Mouse (Mus musculus) intestine, postnatal 0 days (tissue): ENCODE data around the gene Zyg11a. TPM values are rescaled to one million over a fixed set of nuclear protein-coding genes. Genes with fewer than 3 reads are reported as not detected.

Source experiments
- ATAC-seq: fragments of 200-750 bp; cut with Nextera tagmentation; 2 replicates; pipeline ENCODE4 v1.8.0; 2017; ENCODE audit warnings: mild to moderate bottlenecking, moderate TSS enrichment, moderate library complexity
- H3K27ac ChIP-seq: fragments of 300-500 bp; sonication (generic); 2 replicates; pipeline ENCODE4 v1.5.1; 2014; ENCODE audit warnings: mild to moderate bottlenecking, low read depth, low read length, moderate library complexity
- H3K27me3 ChIP-seq: fragments of 300-500 bp; sonication (generic); replicated peaks from 2 replicates; pipeline ENCODE4 v1.6.1; 2014; ENCODE audit warnings: low read length, mixed read lengths; ENCODE audit not compliant: control insufficient read depth, insufficient read depth
- H3K36me3 ChIP-seq: fragments of 300-500 bp; sonication (generic); 2 replicates; pipeline ENCODE4 v1.6.1; 2014; ENCODE audit warnings: mild to moderate bottlenecking, moderate library complexity; ENCODE audit not compliant: control insufficient read depth, insufficient read depth
- H3K4me1 ChIP-seq: fragments of 300-500 bp; sonication (generic); replicated peaks from 2 replicates; pipeline ENCODE4 v1.6.1; 2014; ENCODE audit warnings: antibody characterized with exemption, low read length, mixed read lengths; ENCODE audit not compliant: control insufficient read depth, insufficient read depth
- H3K4me2 ChIP-seq: fragments of 300-500 bp; sonication (generic); replicated peaks from 2 replicates; pipeline ENCODE4 v1.6.1; 2014; ENCODE audit warnings: low read depth, mild to moderate bottlenecking, moderate library complexity
- H3K4me3 ChIP-seq: fragments of 300-500 bp; sonication (generic); 2 replicates; pipeline ENCODE4 v1.5.1; 2014; ENCODE audit warnings: low read depth, low read length
- H3K9ac ChIP-seq: fragments of 300-500 bp; sonication (generic); 2 replicates; pipeline ENCODE4 v1.6.1; 2014; ENCODE audit warnings: mild to moderate bottlenecking, low read depth, low read length
- H3K9me3 ChIP-seq: fragments of 300-500 bp; sonication (generic); 2 replicates; pipeline ENCODE4 v1.6.1; 2016; ENCODE audit warnings: mixed run types; ENCODE audit not compliant: control insufficient read depth
- CTCF ChIP-seq: sonication (generic); IDR thresholded peaks from 2 replicates; pipeline ENCODE4 v1.5.1; 2016; ENCODE audit warnings: low read depth, mild to moderate bottlenecking, control low read depth, antibody characterized with exemption, moderate library complexity
- WGBS: fragments of 180-500 bp; shearing (Covaris S2); extraction: QIAGEN DNeasy Blood & Tissue Kit; methylation state at CpG from one replicate; pipeline ENCODE4 v1.1.7; 2014; 5-methylcytosine and 5-hydroxymethylcytosine counted together
- polyA plus RNA-seq: library from polyadenylated mRNA; unstranded; fragments of >200 nt; fragmentation: Nextera tagmentation; extraction: Ambion mirVana; gene quantifications from 2 replicates; pipeline ENCODE4 v1.2.1, GENCODE M21; 2015

Gene Zyg11a
- polyA plus RNA-seq, 1 experiment from 2014 or later, result 0.18 TPM

DNA sequence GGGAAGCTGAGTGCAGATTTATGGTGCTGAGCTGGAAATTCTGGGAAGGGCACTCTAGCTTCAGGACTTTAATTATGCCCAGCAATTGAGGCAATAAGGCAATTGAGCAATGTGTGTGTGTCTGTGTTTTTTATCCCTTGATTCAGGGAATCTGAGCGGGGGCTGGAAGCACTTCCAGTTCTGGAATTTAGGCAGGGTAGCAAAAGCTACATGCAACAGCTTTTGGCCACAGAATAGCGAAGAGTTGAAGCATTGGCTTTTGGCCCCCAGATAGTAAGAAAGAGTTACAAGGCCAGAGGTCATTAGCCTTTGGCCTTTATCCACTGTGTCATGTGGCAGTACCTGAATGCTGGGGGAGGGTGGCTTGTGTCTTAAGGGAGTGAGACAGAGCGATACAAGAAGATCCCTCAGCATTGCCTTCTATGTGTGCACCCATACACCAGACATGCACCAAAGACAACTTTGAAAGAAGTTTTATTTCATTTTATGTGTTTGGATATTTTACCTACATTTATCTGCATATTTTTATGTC lies 7.6 kb upstream of the Zyg11a start:
- 50% methylated on average over 3 of the region's 3 CpGs for WGBS
- H3K27me3 ChIP-seq, result no peaks in the 10 kb centered on the region
- no peaks in the 10 kb centered on the region for H3K36me3 ChIP-seq
- H3K9me3 ChIP-seq, result no peaks in the 10 kb centered on the region
- peak; percentile 73 for ATAC-seq
- peak overlapping the region; percentile 54; the same call in 1 of the 2 replicates for H3K27ac ChIP-seq
- 0 out of 2 replicates have a peak, but pooled peaks cover 5% of the 10 kb centered on the region for H3K4me1 ChIP-seq
- TF ChIP-seq CTCF, result no peak
- H3K9ac ChIP-seq, result no peak overlapping the region
- H3K4me2 ChIP-seq, result no peak overlapping the region
- H3K4me3 ChIP-seq, result no peak overlapping the region

DNA sequence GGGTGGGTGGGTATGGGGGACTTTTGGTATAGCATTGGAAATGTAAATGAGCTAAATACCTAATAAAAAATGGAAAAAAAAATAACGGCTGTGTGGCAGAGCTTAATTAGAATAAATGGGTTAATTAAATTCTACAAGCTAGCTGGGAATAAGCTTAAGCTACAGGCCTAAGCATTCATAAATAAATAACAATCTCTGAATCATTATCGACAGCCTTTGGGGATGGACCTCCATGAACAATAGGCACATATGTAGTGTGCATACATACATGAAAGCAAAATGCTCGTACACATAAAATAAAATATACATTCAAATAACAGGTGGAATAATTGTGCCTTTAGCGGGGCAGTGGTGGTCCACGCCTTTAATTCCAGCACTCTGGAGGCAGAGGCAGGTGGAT lies 4.7 kb upstream of the Zyg11a start:
- ATAC-seq, result no peak
- Histone ChIP-seq H3K36me3 (no peaks in the 10 kb centered on the region), H3K27ac (no peak overlapping the region), H3K9ac (no peak overlapping the region), H3K4me1 (0 out of 2 replicates have a peak, but pooled peaks cover 5% of the 10 kb centered on the region), H3K27me3 (0 out of 2 replicates have a peak, but pooled peaks cover 4% of the 10 kb centered on the region), H3K9me3 (no peaks in the 10 kb centered on the region), H3K4me3 (no peak overlapping the region), H3K4me2 (no peak overlapping the region)
- 90% methylated on average over 5 of the region's 5 CpGs for WGBS
- TF ChIP-seq CTCF, result no peak

DNA sequence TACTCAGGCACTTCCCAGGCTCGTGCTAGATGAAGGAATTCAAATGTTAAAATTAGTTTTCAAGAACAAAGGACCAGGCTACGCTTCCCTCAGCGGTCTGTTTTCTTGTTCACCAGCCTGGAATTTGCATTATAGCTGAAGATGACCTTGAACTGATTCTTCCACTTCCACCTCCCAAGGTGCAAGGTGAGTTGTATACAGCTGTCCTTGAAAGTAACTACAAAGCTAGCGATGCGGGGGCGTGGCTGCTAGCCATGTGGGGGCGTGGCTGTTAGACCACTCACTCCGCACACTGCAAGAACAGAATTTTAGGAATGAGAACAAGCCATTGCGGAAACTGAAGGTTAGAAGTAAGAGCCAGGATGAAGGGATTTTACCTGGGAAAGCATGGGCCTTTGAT lies 1.2 kb upstream of the Zyg11a start:
- H3K36me3 ChIP-seq, result no peaks in the 10 kb centered on the region
- TF ChIP-seq CTCF, result no peak
- H3K27ac ChIP-seq, result no peak overlapping the region
- H3K4me2 ChIP-seq, result no peak overlapping the region
- H3K9ac ChIP-seq, result no peak overlapping the region
- H3K4me1 ChIP-seq, result no peaks in the 10 kb centered on the region
- no peak for ATAC-seq
- H3K9me3 ChIP-seq, result no peaks in the 10 kb centered on the region
- H3K4me3 ChIP-seq, result no peak overlapping the region
- H3K27me3 ChIP-seq, result 0 out of 2 replicates have a peak, but pooled peaks cover 4% of the 10 kb centered on the region
- WGBS, result 24% methylated on average over 9 of the region's 9 CpGs

DNA sequence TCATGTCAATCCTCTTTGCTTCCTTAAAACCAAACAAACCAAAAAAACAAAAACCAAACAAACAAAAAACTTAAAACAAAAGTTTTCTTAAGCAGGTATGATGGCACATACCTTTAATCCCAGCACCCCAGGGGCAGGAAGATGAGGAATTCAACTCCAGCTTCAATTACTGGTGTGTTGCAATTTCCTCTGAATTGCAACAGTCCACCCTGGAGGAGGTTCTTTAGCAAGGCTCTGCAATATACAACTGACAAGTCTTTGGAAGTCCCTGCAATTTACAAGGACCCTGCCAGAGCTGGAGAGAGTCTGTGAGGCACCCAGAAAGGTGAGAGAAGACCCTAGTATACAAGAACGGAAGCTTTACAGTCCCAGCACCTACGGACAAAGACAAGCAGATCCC lies 4.8 kb downstream of the Zyg11a start:
- no peak overlapping the region for H3K4me3 ChIP-seq
- 89% methylated on average over 2 of the region's 2 CpGs for WGBS
- no peak overlapping the region for H3K27ac ChIP-seq
- no peaks in the 10 kb centered on the region for H3K36me3 ChIP-seq
- H3K4me1 ChIP-seq, result no peaks in the 10 kb centered on the region
- no peaks in the 10 kb centered on the region for H3K9me3 ChIP-seq
- no peak for ATAC-seq
- no peak for TF ChIP-seq CTCF
- H3K27me3 ChIP-seq, result 0 out of 2 replicates have a peak, but pooled peaks cover 4% of the 10 kb centered on the region
- no peak overlapping the region for H3K4me2 ChIP-seq
- no peak overlapping the region for H3K9ac ChIP-seq

DNA sequence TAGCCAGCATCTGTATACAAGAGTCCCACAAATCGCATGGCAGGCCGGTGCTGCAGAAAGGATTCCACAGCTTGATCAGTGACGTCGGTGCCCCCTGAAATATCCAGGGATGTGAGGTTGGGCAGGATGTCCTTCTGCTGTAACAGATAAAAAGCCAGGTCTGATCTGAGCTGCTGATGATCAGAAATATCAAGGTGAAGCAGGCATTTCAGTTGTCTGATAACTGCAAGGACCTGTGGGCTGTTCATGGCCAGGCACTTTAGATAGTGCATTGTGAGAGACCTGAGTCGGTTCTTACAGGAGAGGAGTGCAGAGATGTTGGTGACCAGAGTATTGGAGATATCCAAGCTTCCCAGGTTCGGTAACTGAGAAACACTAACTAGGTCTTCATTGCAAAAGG lies 13.2 kb downstream of the Zyg11a start:
- WGBS, result 92% methylated on average over 6 of the region's 6 CpGs
- Histone ChIP-seq H3K4me1 (no peaks in the 10 kb centered on the region), H3K36me3 (no peaks in the 10 kb centered on the region), H3K4me2 (no peak overlapping the region), H3K4me3 (no peak overlapping the region), H3K27ac (no peak overlapping the region), H3K9me3 (no peaks in the 10 kb centered on the region), H3K9ac (no peak overlapping the region), H3K27me3 (no peaks in the 10 kb centered on the region)
- no peak for ATAC-seq
- TF ChIP-seq CTCF, result no peak

DNA sequence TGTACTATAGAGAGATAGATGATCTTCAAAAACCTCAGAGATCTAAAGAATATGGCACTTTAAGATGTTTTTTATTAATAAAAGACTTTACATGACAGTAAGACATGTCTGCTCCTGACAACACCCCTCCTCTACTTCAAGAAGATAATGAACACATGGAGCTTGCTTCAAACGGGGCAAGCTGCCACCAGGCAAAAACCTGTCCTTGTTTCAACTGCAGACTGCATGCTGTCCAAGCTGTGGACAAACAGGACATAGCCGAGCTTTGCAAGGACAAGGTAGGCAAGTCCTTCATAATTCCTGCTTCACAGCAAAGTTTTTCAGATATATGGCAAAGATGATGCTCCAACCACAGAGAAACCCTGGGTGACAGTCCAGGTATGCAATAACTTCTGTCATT lies 18.6 kb downstream of the Zyg11a start:
- ATAC-seq, result no peak
- 65% methylated on average over 2 of the region's 2 CpGs for WGBS
- no peaks in the 10 kb centered on the region for H3K4me1 ChIP-seq
- H3K4me3 ChIP-seq, result no peak overlapping the region
- H3K9me3 ChIP-seq, result no peaks in the 10 kb centered on the region
- no peak overlapping the region for H3K4me2 ChIP-seq
- TF ChIP-seq CTCF, result no peak
- no peak overlapping the region for H3K27ac ChIP-seq
- no peaks in the 10 kb centered on the region for H3K36me3 ChIP-seq
- no peaks in the 10 kb centered on the region for H3K27me3 ChIP-seq
- H3K9ac ChIP-seq, result no peak overlapping the region
